Mouse (Mus musculus) liver, postnatal 0 days (tissue): ENCODE data around the gene Mblac2.

Experiments
- CTCF ChIP-seq: sonication (generic); IDR thresholded peaks from 2 replicates; pipeline ENCODE4 v1.5.1; 2016; ENCODE audit warnings: antibody characterized with exemption, low read depth
- EP300 ChIP-seq: IDR thresholded peaks from 2 replicates; pipeline ENCODE4 v1.6.1; 2016; ENCODE audit warnings: antibody characterized with exemption, low read depth, mild to moderate bottlenecking

DNA sequence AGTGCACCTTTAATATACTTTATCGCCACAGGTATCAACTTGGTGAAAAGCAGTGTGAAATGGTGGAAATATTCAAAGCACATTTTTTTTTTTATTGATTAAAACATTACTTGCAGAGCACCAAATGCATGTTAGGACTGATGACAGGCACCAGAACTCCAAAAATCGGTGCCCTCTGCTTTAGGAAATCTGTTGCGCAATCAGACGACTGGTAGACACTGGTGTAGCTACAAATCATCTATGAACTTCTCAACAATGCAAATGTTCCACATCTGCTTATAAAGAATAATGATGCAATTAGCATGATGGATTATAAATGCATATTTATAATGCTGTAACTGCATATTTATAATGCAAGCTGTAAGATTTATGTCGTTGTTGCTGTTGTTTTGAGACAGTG lies 53.0 kb downstream of the Mblac2 start:
- no peak for TF ChIP-seq CTCF
- TF ChIP-seq EP300, result no peak
